ENCODE assay signal across 24 mouse cellular contexts in the genomic region with DNA sequence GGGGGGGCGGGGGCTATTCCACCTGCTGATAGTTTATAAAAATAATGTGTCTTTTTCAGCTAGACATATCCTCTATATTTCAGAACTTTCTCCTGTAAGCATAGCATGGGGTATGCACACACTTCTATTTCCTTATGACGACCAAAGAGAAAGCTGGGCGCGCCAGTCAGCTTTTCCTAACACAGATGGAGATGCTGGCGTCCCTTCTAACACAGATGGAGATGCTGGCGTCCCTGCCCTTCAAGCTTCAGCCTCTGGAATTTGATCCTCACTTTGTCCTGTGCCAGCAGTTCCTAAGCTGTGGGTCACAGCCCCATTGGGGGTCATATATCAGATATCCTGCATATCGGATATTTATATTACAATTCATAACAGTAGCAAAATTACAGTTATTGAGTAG. TPM values are rescaled to one million over a fixed set of nuclear protein-coding genes. Genes with fewer than 3 reads are reported as not detected.
DNase-seq lines count a peak whose midpoint lies in the region; ATAC-seq and TF ChIP-seq lines count a peak whose summit lies in the region.
"Had no signal": no experiment of that assay in that cellular context is flagged by ENCODE, and none has a peak within 500 bp of the region (broad histone marks: within the 10 kb centered on the region; RNA-seq: fewer than 3 reads in every experiment).

No protein-coding gene starts in this region.

- peak; percentile 31 for DNase-seq in hindbrain, postnatal 0 days (ENCODE audit: low spot score)
- peak; percentile 74 for DNase-seq in brain, embryonic 14.5 days (ENCODE audit: low read depth)
- DNase-seq in heart, adult 18-20 months: no peak
- DNase-seq: adrenal gland, adult 2 months; adrenal gland, postnatal 14 days; cerebellum, adult 18-20 months; cerebellum, adult 9-11 months; gastrocnemius, postnatal 25 days; heart, adult 2 months; heart, postnatal 14 days; heart, postnatal 4 days; kidney, adult 11 months; kidney, adult 8-10 months had no signal

- H3K9me3 ChIP-seq in forebrain, embryonic 13.5 days (replicated peaks): no peaks in the 10 kb centered on the region
- no peaks in the 10 kb centered on the region for H3K9me3 ChIP-seq in forebrain, embryonic 12.5 days
- no peaks in the 10 kb centered on the region for H3K9me3 ChIP-seq in hindbrain, postnatal 0 days (ENCODE audit: low read length)
- H3K9me3 ChIP-seq in hindbrain, embryonic 16.5 days (ENCODE audit: control insufficient read depth, low read length): no peaks in the 10 kb centered on the region
- H3K9me3 ChIP-seq in forebrain, embryonic 16.5 days (ENCODE audit: control insufficient read depth, low read length): no peaks in the 10 kb centered on the region
- H3K9me3 ChIP-seq: heart, embryonic 10.5 days; heart, embryonic 13.5 days; intestine, embryonic 15.5 days had no signal

- H3K4me3 ChIP-seq in forebrain, embryonic 13.5 days: no peak overlapping the region
- H3K4me3 ChIP-seq in forebrain, embryonic 12.5 days (replicated peaks): no peak overlapping the region
- no peak overlapping the region for H3K4me3 ChIP-seq in hindbrain, postnatal 0 days (ENCODE audit: low read length)
- no peak overlapping the region for H3K4me3 ChIP-seq in hindbrain, embryonic 16.5 days (ENCODE audit: low read length)
- H3K4me3 ChIP-seq in forebrain, embryonic 16.5 days (replicated peaks; ENCODE audit: low read length): no peak overlapping the region
- H3K4me3 ChIP-seq: heart, adult 2 months; heart, embryonic 10.5 days; heart, embryonic 13.5 days; intestine, embryonic 15.5 days had no signal

- no peak overlapping the region for H3K9ac ChIP-seq in forebrain, embryonic 13.5 days
- H3K9ac ChIP-seq in forebrain, embryonic 12.5 days: no peak overlapping the region
- H3K9ac ChIP-seq in hindbrain, postnatal 0 days (replicated peaks; ENCODE audit: low read length): no peak overlapping the region
- H3K9ac ChIP-seq in hindbrain, embryonic 16.5 days (ENCODE audit: low read depth, low read length): no peak overlapping the region
- H3K9ac ChIP-seq in forebrain, embryonic 16.5 days (replicated peaks; ENCODE audit: low read depth, low read length): no peak overlapping the region
- H3K9ac ChIP-seq: heart, embryonic 13.5 days; hindbrain, embryonic 14.5 days; intestine, embryonic 15.5 days had no signal

- TF ChIP-seq POLR2A in brain, embryonic 14.5 days (IDR thresholded peaks at IDR 0.05; ENCODE audit: borderline replicate concordance, extremely low read depth, insufficient read depth, insufficient read length, poor library complexity, severe bottlenecking): no peak

- H3K27me3 ChIP-seq in forebrain, embryonic 13.5 days: no peaks in the 10 kb centered on the region
- H3K27me3 ChIP-seq in forebrain, embryonic 12.5 days: no peaks in the 10 kb centered on the region
- no peaks in the 10 kb centered on the region for H3K27me3 ChIP-seq in hindbrain, postnatal 0 days (ENCODE audit: insufficient read depth, low read length)
- H3K27me3 ChIP-seq in hindbrain, embryonic 16.5 days (replicated peaks; ENCODE audit: control insufficient read depth, insufficient read depth, low read length): no peaks in the 10 kb centered on the region
- no peaks in the 10 kb centered on the region for H3K27me3 ChIP-seq in forebrain, embryonic 16.5 days (replicated peaks; ENCODE audit: control insufficient read depth, insufficient read depth, low read length)
- H3K27me3 ChIP-seq: heart, embryonic 13.5 days had no signal

- H3K4me1 ChIP-seq in forebrain, embryonic 13.5 days: peaks cover 18% of the 10 kb centered on the region
- H3K4me1 ChIP-seq in forebrain, embryonic 12.5 days: no peaks in the 10 kb centered on the region
- H3K4me1 ChIP-seq in hindbrain, postnatal 0 days (ENCODE audit: insufficient read depth, low read length): peaks cover 4% of the 10 kb centered on the region; the same call in 1 of the 2 replicates
- H3K4me1 ChIP-seq in hindbrain, embryonic 16.5 days (ENCODE audit: control insufficient read depth, insufficient read depth, low read depth, low read length): 0 out of 2 replicates have a peak, but pooled peaks cover 3% of the 10 kb centered on the region
- peaks cover 17% of the 10 kb centered on the region for H3K4me1 ChIP-seq in forebrain, embryonic 16.5 days (replicated peaks; ENCODE audit: control insufficient read depth, insufficient read depth, low read length)
- H3K4me1 ChIP-seq: heart, embryonic 10.5 days; heart, embryonic 13.5 days had no signal

- H3K36me3 ChIP-seq in forebrain, embryonic 13.5 days (ENCODE audit: poor library complexity, severe bottlenecking): no peaks in the 10 kb centered on the region
- H3K36me3 ChIP-seq in forebrain, embryonic 12.5 days (replicated peaks): no peaks in the 10 kb centered on the region
- no peaks in the 10 kb centered on the region for H3K36me3 ChIP-seq in hindbrain, postnatal 0 days (ENCODE audit: insufficient read depth, low read length)
- no peaks in the 10 kb centered on the region for H3K36me3 ChIP-seq in hindbrain, embryonic 16.5 days (ENCODE audit: control insufficient read depth, insufficient read depth, low read length)
- H3K36me3 ChIP-seq in forebrain, embryonic 16.5 days (ENCODE audit: control insufficient read depth, insufficient read depth): no peaks in the 10 kb centered on the region
- H3K36me3 ChIP-seq: heart, embryonic 10.5 days; heart, embryonic 13.5 days; intestine, embryonic 15.5 days had no signal

- ATAC-seq in forebrain, embryonic 13.5 days: 0 out of 2 replicates have a peak, but pooled peaks have one; percentile 24
- ATAC-seq in forebrain, embryonic 12.5 days (ENCODE audit: low FRiP score): no peak
- ATAC-seq in hindbrain, postnatal 0 days: no peak
- no peak for ATAC-seq in hindbrain, embryonic 16.5 days
- ATAC-seq in forebrain, embryonic 16.5 days: peak; percentile 61
- ATAC-seq: CD4-positive, CD25-positive, alpha-beta regulatory T cell, adult 4 months; intestine, embryonic 15.5 days had no signal

- no peak for TF ChIP-seq CTCF in hindbrain, postnatal 0 days (IDR thresholded peaks at IDR 0.05; ENCODE audit: low read depth)
- no peak for TF ChIP-seq CTCF in brain, embryonic 14.5 days (IDR thresholded peaks at IDR 0.05; ENCODE audit: borderline replicate concordance, extremely low read depth, insufficient read depth, insufficient read length)

- no peak overlapping the region for H3K4me2 ChIP-seq in forebrain, embryonic 13.5 days
- no peak overlapping the region for H3K4me2 ChIP-seq in forebrain, embryonic 12.5 days
- H3K4me2 ChIP-seq in hindbrain, postnatal 0 days (ENCODE audit: low read depth, low read length): no peak overlapping the region
- H3K4me2 ChIP-seq in hindbrain, embryonic 16.5 days (ENCODE audit: low read length): no peak overlapping the region
- no peak overlapping the region for H3K4me2 ChIP-seq in forebrain, embryonic 16.5 days (ENCODE audit: low read length)
- H3K4me2 ChIP-seq: heart, embryonic 13.5 days; hindbrain, embryonic 14.5 days had no signal

- WGBS in forebrain, embryonic 13.5 days: 71% methylated on average over 7 of the region's 7 CpGs
- WGBS in forebrain, embryonic 12.5 days: 73% methylated on average over 7 of the region's 7 CpGs
- 57% methylated on average over 7 of the region's 7 CpGs for WGBS in hindbrain, postnatal 0 days
- 70% methylated on average over 7 of the region's 7 CpGs for WGBS in hindbrain, embryonic 16.5 days
- WGBS in forebrain, embryonic 16.5 days: 48% methylated on average over 7 of the region's 7 CpGs

- no peak overlapping the region for H3K27ac ChIP-seq in forebrain, embryonic 13.5 days
- no peak overlapping the region for H3K27ac ChIP-seq in forebrain, embryonic 12.5 days
- no peak overlapping the region for H3K27ac ChIP-seq in hindbrain, postnatal 0 days
- no peak overlapping the region for H3K27ac ChIP-seq in hindbrain, embryonic 16.5 days (ENCODE audit: low read depth, low read length)
- no peak overlapping the region for H3K27ac ChIP-seq in forebrain, embryonic 16.5 days (ENCODE audit: low read length)
- H3K27ac ChIP-seq: heart, adult 2 months; heart, embryonic 10.5 days; heart, embryonic 13.5 days; hindbrain, embryonic 14.5 days; intestine, embryonic 15.5 days had no signal

RNA-seq across cellular contexts. Expression of gene Slc30a10, which starts 46.0 kb away (rescaled TPM):
- 8.2 and 10.5 TPM in 2 replicates for polyA plus RNA-seq in forebrain, embryonic 13.5 days (2015; fragmentation: Nextera tagmentation; extraction: Ambion mirVana)
- 4.4 and 4.6 TPM in 2 replicates for polyA plus RNA-seq in forebrain, embryonic 12.5 days (2016; fragmentation: Nextera tagmentation; extraction: Ambion mirVana)
- 22.4 and 25.7 TPM in 2 replicates for total RNA-seq in hindbrain, postnatal 0 days (2014; rRNA removed)
- 8.1 and 8.5 TPM in 2 replicates for polyA plus RNA-seq in hindbrain, postnatal 0 days (2015; fragmentation: Nextera tagmentation; extraction: Ambion mirVana)
- 8.3 and 10.0 TPM in 2 replicates for polyA plus RNA-seq in hindbrain, embryonic 16.5 days (2015; fragmentation: Nextera tagmentation; extraction: Ambion mirVana)
- polyA plus RNA-seq in brain, embryonic 14.5 days (2012; rRNA removed): 13.3 and 23.0 TPM in 2 replicates
- polyA plus RNA-seq in forebrain, embryonic 16.5 days (2015; fragmentation: Nextera tagmentation; extraction: Ambion mirVana): 10.3 and 10.7 TPM in 2 replicates
- total RNA-seq in heart, adult 18-20 months (2021): not detected
- total RNA-seq: gastrocnemius, adult 8-10 months; gastrocnemius, postnatal 25 days; heart, adult 2 months; heart, postnatal 14 days; heart, postnatal 4 days had no signal
- polyA plus RNA-seq: adrenal gland, adult 2 months; C2C12; CD4-positive, CD25-positive, alpha-beta regulatory T cell, adult 4 months; heart, adult 2 months had no signal

Comparison
In these comparisons a context has a peak if more than half of its experiments do, and no peak if none do; other contexts are left out.
1. ATAC-seq: peak in forebrain, embryonic 13.5 days (single experiment) and forebrain, embryonic 16.5 days (single experiment); none in forebrain, embryonic 12.5 days (single experiment), hindbrain, postnatal 0 days (single experiment) and hindbrain, embryonic 16.5 days (single experiment).
2. DNase-seq: peak in hindbrain, postnatal 0 days (single experiment) and brain, embryonic 14.5 days (single experiment); none in heart, adult 18-20 months (0 of 2).